Mouse (Mus musculus) bone marrow macrophage, adult 2 months (primary cell): Measurements from ENCODE around the gene Cs. TPM values are rescaled to one million over a fixed set of nuclear protein-coding genes. Genes with fewer than 3 reads are reported as not detected.
A peak's percentile ranks its signal among the peaks of the same experiment; 100 is the strongest.

Experiments used
- H3K27ac ChIP-seq: 2 replicates; pipeline ENCODE4 v1.5.1; 2012; ENCODE audit warnings: low read depth, low read length; ENCODE audit not compliant: insufficient read depth
- H3K4me1 ChIP-seq: 2 replicates; pipeline ENCODE4 v1.6.1; 2012; ENCODE audit warnings: low read length; ENCODE audit not compliant: control insufficient read depth, insufficient read depth
- H3K4me3 ChIP-seq: 2 replicates; pipeline ENCODE4 v1.5.1; 2012; ENCODE audit warnings: mild to moderate bottlenecking, low read length, moderate library complexity; ENCODE audit not compliant: insufficient read depth
- CTCF ChIP-seq: IDR thresholded peaks from 2 replicates; pipeline ENCODE4 v1.5.1; 2012; ENCODE audit warnings: low read depth, mild to moderate bottlenecking, low read length, moderate library complexity
- POLR2A ChIP-seq: IDR thresholded peaks from 2 replicates; pipeline ENCODE4 v1.6.1; 2012; ENCODE audit warnings: mild to moderate bottlenecking, low read depth, low read length, borderline replicate concordance
- polyA plus RNA-seq: library from polyadenylated mRNA; stranded (reverse); fragments of >200 nt; gene quantifications from 2 replicates; pipeline ENCODE4 v1.2.4, GENCODE M21; 2012; ENCODE audit not compliant: missing spikeins, insufficient read depth, insufficient read length

Cs gene
- polyA plus RNA-seq, 1 experiment: 109 TPM

- Histone ChIP-seq H3K4me1 (peaks cover 30% of the 10 kb centered on the region), H3K27ac (peak within 1 kb of the TSS; percentile 94), H3K4me3 (peak within 1 kb of the TSS; percentile 75)
- TF ChIP-seq POLR2A: no peak
- TF ChIP-seq CTCF: no peak
These were observed 34.2 kb upstream of the Cs start, which contains the start of gene Pan2 for GRCm38 (mm10) chr10:128303126-128304021. Pan2 (plus strand) TSS chr10:128303335.

- TF ChIP-seq CTCF (no peak), POLR2A (no peak)
- no peak overlapping the region for H3K27ac ChIP-seq
These were observed 27.9 kb upstream of the Cs start for GRCm38 (mm10) chr10:128309654-128310053.

GRCm38 (mm10) chr10:128310177-128310576 lies 27.4 kb upstream of the Cs start:
- TF ChIP-seq POLR2A (no peak), CTCF (no peak)
- Histone ChIP-seq H3K4me1 (no peaks in the 10 kb centered on the region), H3K4me3 (no peak overlapping the region), H3K27ac (no peak overlapping the region)

More at GRCm38 (mm10) chr10:128309654-128310053, 27.9 kb upstream of the Cs start:
- Histone ChIP-seq H3K4me3 (no peak overlapping the region), H3K4me1 (no peaks in the 10 kb centered on the region; the same call in 1 of the 2 replicates)

- Histone ChIP-seq H3K27ac (no peak overlapping the region), H3K4me1 (no peaks in the 10 kb centered on the region), H3K4me3 (no peak overlapping the region)
- TF ChIP-seq POLR2A (no peak), CTCF (no peak)
These were observed 26.6 kb upstream of the Cs start for GRCm38 (mm10) chr10:128310902-128311301.

- Histone ChIP-seq H3K4me3 (no peak overlapping the region), H3K4me1 (no peaks in the 10 kb centered on the region), H3K27ac (no peak overlapping the region)
- no peak for TF ChIP-seq POLR2A
- no peak for TF ChIP-seq CTCF
These were observed 22.0 kb upstream of the Cs start for GRCm38 (mm10) chr10:128315578-128315977.

- Histone ChIP-seq H3K4me3 (peak overlapping the region; percentile 63), H3K4me1 (peaks cover 7% of the 10 kb centered on the region), H3K27ac (no peak overlapping the region)
- TF ChIP-seq POLR2A (no peak), CTCF (no peak)
These were observed 15.9 kb upstream of the Cs start for GRCm38 (mm10) chr10:128321641-128322040.

GRCm38 (mm10) chr10:128322141-128323108 lies 15.1 kb upstream of the Cs start, which contains the start of gene Cnpy2:
Cnpy2 (plus strand) TSS chr10:128322459.
- no peak for TF ChIP-seq CTCF
- TF ChIP-seq POLR2A: no peak
- peak within 1 kb of the TSS; percentile 68 for H3K27ac ChIP-seq
- peaks cover 7% of the 10 kb centered on the region for H3K4me1 ChIP-seq
- H3K4me3 ChIP-seq: peak within 1 kb of the TSS; percentile 98

- H3K4me1 ChIP-seq: peaks cover 7% of the 10 kb centered on the region
- peak overlapping the region; percentile 98 for H3K4me3 ChIP-seq
- H3K27ac ChIP-seq: 0 out of 2 replicates have a peak overlapping the region, but pooled peaks have one; percentile 2
- TF ChIP-seq POLR2A: no peak
- TF ChIP-seq CTCF: no peak
These were observed 14.0 kb upstream of the Cs start for GRCm38 (mm10) chr10:128323516-128323915.

- Histone ChIP-seq H3K4me3 (no peak overlapping the region), H3K4me1 (peaks cover 3% of the 10 kb centered on the region), H3K27ac (no peak overlapping the region)
- TF ChIP-seq POLR2A (no peak), CTCF (no peak)
These were observed 10.7 kb upstream of the Cs start for GRCm38 (mm10) chr10:128326825-128327224.
